Mouse (Mus musculus) liver, embryonic 14.5 days (tissue): ENCODE results near the gene P2rx1. TPM values are rescaled to one million over a fixed set of nuclear protein-coding genes. Genes with fewer than 3 reads are reported as not detected.

Experiments used
- ATAC-seq: fragments of 200-750 bp; cut with Nextera tagmentation; 2 replicates; pipeline ENCODE4 v1.8.0; 2017; ENCODE audit warnings: moderate number of reproducible peaks, mild to moderate bottlenecking, moderate library complexity; ENCODE audit not compliant: insufficient read depth
- DNase-seq, 3 experiments: peaks; one replicate each; pipeline ENCODE4 v3.0.0-alpha.2; 2012 to 2013; ENCODE audit warnings: low read depth in 3 of 3, low spot score in 3 of 3
- H3K27ac ChIP-seq: fragments of 300-500 bp; sonication (generic); 2 replicates; pipeline ENCODE4 v1.5.1; 2014; ENCODE audit warnings: moderate library complexity, mild to moderate bottlenecking, control low read depth, inconsistent platforms
- H3K27me3 ChIP-seq: fragments of 300-500 bp; sonication (generic); 2 replicates; pipeline ENCODE4 v1.6.1; 2014; ENCODE audit warnings: mild to moderate bottlenecking, low read length, moderate library complexity; ENCODE audit not compliant: control insufficient read depth, insufficient read depth
- H3K36me3 ChIP-seq: fragments of 300-500 bp; sonication (generic); replicated peaks from 2 replicates; pipeline ENCODE4 v1.6.1; 2014; ENCODE audit warnings: low read depth; ENCODE audit not compliant: control insufficient read depth, insufficient read depth
- H3K4me1 ChIP-seq, 2 experiments: fragments of 200-500 bp in 1 of 2; fragments of 300-500 bp in 1 of 2; sonication (generic) in 1 of 2; replicated peaks; 2 replicates each; pipeline ENCODE4 v1.6.1; 2012 to 2014; ENCODE audit warnings: antibody characterized with exemption in 1 of 2, inconsistent platforms in 1 of 2, low read length in 1 of 2; ENCODE audit not compliant: control insufficient read depth in 2 of 2, insufficient read depth in 2 of 2
- H3K4me2 ChIP-seq: fragments of 300-500 bp; sonication (generic); 2 replicates; pipeline ENCODE4 v1.6.1; 2014; ENCODE audit warnings: low read depth, mild to moderate bottlenecking, control low read depth, moderate library complexity
- H3K4me3 ChIP-seq, 2 experiments: fragments of 200-500 bp in 1 of 2; fragments of 300-500 bp in 1 of 2; sonication (generic) in 1 of 2; 2 replicates each; pipeline ENCODE4 v1.5.1; 2012 to 2014; ENCODE audit warnings: low read depth in 2 of 2, low read length in 2 of 2, mild to moderate bottlenecking in 2 of 2, control low read depth in 1 of 2, inconsistent platforms in 1 of 2, moderate library complexity in 1 of 2; ENCODE audit not compliant: insufficient read depth in 1 of 2
- H3K9ac ChIP-seq: fragments of 300-500 bp; sonication (generic); replicated peaks from 2 replicates; pipeline ENCODE4 v1.6.1; 2014; ENCODE audit warnings: mild to moderate bottlenecking, control low read depth, moderate library complexity
- H3K9me3 ChIP-seq: fragments of 300-500 bp; sonication (generic); 2 replicates; pipeline ENCODE4 v1.6.1; 2016; ENCODE audit warnings: low read length, mixed read lengths; ENCODE audit not compliant: control insufficient read depth
- CTCF ChIP-seq: IDR thresholded peaks from 2 replicates; pipeline ENCODE4 v1.5.1; 2016; ENCODE audit warnings: antibody characterized with exemption, low read depth, control low read depth
- EP300 ChIP-seq: IDR thresholded peaks from 2 replicates; pipeline ENCODE4 v1.6.1; 2016; ENCODE audit warnings: antibody characterized with exemption, low read depth
- WGBS: fragments of 180-500 bp; shearing (Covaris S2); extraction: QIAGEN DNeasy Blood & Tissue Kit; methylation state at CpG from one replicate; pipeline ENCODE4 v1.1.7; 2014; ENCODE audit not compliant: insufficient replicate concordance; 5-methylcytosine and 5-hydroxymethylcytosine counted together
- polyA plus RNA-seq, 2 experiments: library from polyadenylated mRNA; depleted of rRNA in 1 of 2; stranded (reverse) in 1 of 2; unstranded in 1 of 2; fragments of >200 nt; fragmentation: Nextera tagmentation in 1 of 2; extraction: Ambion mirVana in 1 of 2; gene quantifications; 2 replicates each; pipeline versions ENCODE4 v1.2.1 to v1.2.3; 2012 to 2014

Gene P2rx1
- polyA plus RNA-seq, 2 experiments = 4.6 to 6.8 TPM

DNA sequence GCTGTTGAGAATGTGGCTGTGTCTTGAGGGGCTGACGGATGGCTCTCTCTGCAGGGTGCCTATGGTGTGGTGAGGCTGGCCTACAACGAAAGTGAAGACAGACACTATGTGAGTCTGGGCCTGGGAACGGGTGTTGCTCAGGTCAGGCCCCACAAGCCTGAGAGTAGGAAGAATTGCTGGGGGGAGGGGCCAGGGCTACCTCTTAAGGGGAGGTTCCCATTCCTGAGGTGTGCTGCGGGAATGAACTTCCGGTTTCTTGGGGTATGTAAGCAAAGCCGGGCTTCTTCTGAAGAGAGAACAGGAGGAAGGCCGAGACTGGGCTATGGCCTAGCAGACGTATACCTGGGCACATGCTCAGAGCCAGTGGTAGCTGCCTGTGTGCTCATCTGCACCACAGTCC, 28.1 kb downstream of the P2rx1 start:
- ATAC-seq (no peak), DNase-seq (no peak)
- WGBS = 49% methylated on average over 8 of the region's 8 CpGs

DNA sequence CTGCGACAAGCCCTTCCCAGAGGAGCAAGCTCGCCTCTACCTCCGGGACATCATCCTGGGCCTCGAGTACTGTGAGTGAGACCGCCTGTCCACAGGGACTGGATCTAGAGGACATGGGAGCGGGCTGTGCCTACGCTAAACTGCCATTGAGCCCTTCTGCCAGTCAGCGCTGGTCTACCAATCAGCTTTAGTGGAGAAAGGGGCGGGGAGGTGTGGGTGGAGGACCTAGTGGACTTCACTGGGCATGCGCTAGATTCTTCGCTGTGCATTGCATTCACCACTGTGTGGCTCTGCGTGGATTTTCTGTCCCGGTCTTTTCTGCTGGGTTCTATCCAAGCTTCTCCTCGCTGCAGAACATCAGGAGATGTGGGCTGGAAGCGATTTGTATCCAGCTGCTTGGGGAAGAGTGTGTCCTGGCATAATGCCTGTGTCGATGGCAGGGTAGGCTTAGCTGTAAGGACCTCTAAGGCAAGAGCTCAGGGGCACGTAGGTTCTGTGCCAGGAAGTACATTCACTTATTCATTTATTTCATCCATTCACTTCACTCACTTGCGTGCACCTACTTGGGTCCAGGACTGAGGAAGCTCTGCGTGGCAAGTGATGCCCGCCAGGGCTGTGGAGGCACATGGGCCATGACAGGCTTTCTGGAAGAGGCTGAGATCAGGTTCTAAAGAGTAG, 32.1 kb downstream of the P2rx1 start:
- no peak overlapping the region for H3K27ac ChIP-seq
- H3K4me1 ChIP-seq = peaks cover 0 to 4% of the 10 kb centered on the region in 2 experiments; a peak in 1 of 4 replicates
- ATAC-seq (peak; percentile 84), DNase-seq (peak; percentile 64 to 71 (median 71))
- H3K9ac ChIP-seq = no peak overlapping the region; the same call in 1 of the 2 replicates
- no peaks in the 10 kb centered on the region for H3K27me3 ChIP-seq
- no peaks in the 10 kb centered on the region for H3K36me3 ChIP-seq
- H3K4me3 ChIP-seq = peak overlapping the region; percentile 24 to 48
- 42% methylated on average over 20 of the region's 20 CpGs for WGBS
- TF ChIP-seq CTCF (0 out of 2 replicates have a peak, but pooled peaks have one; percentile 30), EP300 (no peak)
- H3K9me3 ChIP-seq = no peaks in the 10 kb centered on the region
- H3K4me2 ChIP-seq = peak overlapping the region; percentile 61

More for the DNA sequence above, 28.1 kb downstream of the P2rx1 start:
- Histone ChIP-seq H3K27me3 (no peaks in the 10 kb centered on the region), H3K36me3 (no peaks in the 10 kb centered on the region), H3K9me3 (no peaks in the 10 kb centered on the region), H3K9ac (no peak overlapping the region), H3K4me2 (no peak overlapping the region), H3K4me1 (peaks cover 0 to 19% of the 10 kb centered on the region in 2 experiments; a peak in 2 of 4 replicates), H3K27ac (no peak overlapping the region), H3K4me3 (no peak overlapping the region)
- TF ChIP-seq CTCF = no peak
- no peak for TF ChIP-seq EP300

DNA sequence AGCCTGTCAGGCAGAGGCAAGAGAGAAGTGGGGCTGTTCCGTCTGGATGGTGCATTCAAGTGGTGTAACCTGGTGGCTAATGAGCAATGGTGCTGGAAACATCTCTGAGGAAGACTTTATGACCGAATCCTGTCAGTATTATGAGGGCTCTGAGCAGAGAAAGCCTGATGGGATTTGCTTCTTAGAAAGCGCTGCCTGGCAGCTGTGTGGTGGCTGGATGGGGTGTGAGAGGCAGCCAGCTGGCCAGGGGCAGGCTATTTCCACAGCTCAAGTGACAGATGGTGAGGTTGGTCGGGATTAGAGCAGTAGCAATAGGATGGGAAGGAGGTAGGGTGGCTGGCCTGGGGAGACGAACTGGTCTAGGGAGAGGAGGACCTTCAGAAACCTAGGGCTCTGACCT, 32.6 kb downstream of the P2rx1 start:
- Histone ChIP-seq H3K27ac (no peak overlapping the region), H3K4me2 (no peak overlapping the region), H3K4me1 (peaks cover 0 to 4% of the 10 kb centered on the region in 2 experiments; a peak in 1 of 4 replicates), H3K9ac (no peak overlapping the region), H3K36me3 (no peaks in the 10 kb centered on the region), H3K4me3 (no peak overlapping the region), H3K27me3 (no peaks in the 10 kb centered on the region), H3K9me3 (no peaks in the 10 kb centered on the region)
- 57% methylated on average over 5 of the region's 5 CpGs for WGBS
- ATAC-seq = no peak
- TF ChIP-seq CTCF (no peak), EP300 (no peak)
- DNase-seq = no peak

DNA sequence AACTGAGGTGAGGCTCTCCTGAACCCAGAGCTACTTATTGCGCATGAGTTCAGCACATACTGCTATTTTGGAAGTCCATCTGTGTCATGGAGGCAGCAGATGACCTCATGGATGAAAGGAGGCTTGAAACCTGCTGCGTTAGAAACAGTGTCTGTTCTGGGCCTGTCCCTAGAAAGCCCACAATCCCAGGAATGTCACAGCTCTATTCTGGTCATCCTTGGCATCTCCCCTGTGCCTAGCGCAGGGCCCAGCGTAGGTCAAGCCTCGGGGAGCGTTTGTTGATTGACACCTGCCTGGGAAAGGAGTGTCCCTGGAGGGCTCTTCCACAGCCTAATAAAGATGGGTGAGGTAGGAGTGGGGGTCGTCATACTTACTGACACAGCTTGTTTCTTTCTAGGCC, 37.2 kb downstream of the P2rx1 start:
- Histone ChIP-seq H3K9me3 (no peaks in the 10 kb centered on the region), H3K36me3 (no peaks in the 10 kb centered on the region), H3K4me2 (no peak overlapping the region), H3K27me3 (no peaks in the 10 kb centered on the region), H3K4me1 (peaks cover 0 to 3% of the 10 kb centered on the region in 2 experiments; a peak in 1 of 4 replicates), H3K9ac (no peak overlapping the region), H3K4me3 (no peak overlapping the region), H3K27ac (no peak overlapping the region)
- DNase-seq = no peak
- no peak for ATAC-seq
- 71% methylated on average over 7 of the region's 7 CpGs for WGBS
- TF ChIP-seq EP300 = no peak
- no peak for TF ChIP-seq CTCF

DNA sequence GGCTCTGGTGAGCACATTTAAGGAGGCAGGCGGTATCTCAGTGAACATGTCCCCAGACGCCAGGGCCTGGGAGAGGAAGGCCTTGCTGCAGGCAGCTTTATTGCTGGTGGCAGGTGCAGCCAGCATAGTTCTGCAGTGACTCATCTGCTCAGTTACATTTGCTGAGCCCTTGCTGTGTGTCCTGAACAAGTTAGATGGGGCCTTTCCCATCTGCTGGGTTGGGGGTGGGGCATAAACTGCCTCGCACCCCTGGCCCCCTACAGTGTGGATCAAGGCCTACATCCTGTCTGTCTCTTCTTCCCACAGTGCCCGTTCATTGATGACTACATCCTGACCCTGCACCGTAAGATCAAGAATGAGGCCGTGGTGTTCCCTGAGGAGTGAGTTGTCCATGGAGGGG, 38.0 kb downstream of the P2rx1 start:
- no peaks in the 10 kb centered on the region for H3K4me1 ChIP-seq
- no peaks in the 10 kb centered on the region for H3K27me3 ChIP-seq
- H3K36me3 ChIP-seq = no peaks in the 10 kb centered on the region
- no peaks in the 10 kb centered on the region for H3K9me3 ChIP-seq
- no peak overlapping the region for H3K4me3 ChIP-seq
- no peak overlapping the region for H3K4me2 ChIP-seq
- ATAC-seq = no peak
- 65% methylated on average over 6 of the region's 6 CpGs for whole genome bisulfite sequencing
- no peak overlapping the region for H3K9ac ChIP-seq
- no peak overlapping the region for H3K27ac ChIP-seq
- no peak for DNase-seq
- TF ChIP-seq EP300 (no peak), CTCF (no peak)
